Mouse (Mus musculus) macrophage (primary cell): ENCODE measurements around the gene Camk2g. TPM values are rescaled to one million over a fixed set of nuclear protein-coding genes. Genes with fewer than 3 reads are reported as not detected.
A peak's percentile ranks its signal among the peaks of the same experiment; 100 is the strongest.

Experiments used
- H3K27ac ChIP-seq: fragments of 350-480 bp; formaldehyde crosslinking; 2 replicates; pipeline ENCODE4 v1.9.0; 2021
- H3K36me3 ChIP-seq: fragments of 350-480 bp; formaldehyde crosslinking; 2 replicates; pipeline ENCODE4 v1.9.0; 2021; ENCODE audit errors: inconsistent target
- H3K4me3 ChIP-seq: fragments of 350-480 bp; formaldehyde crosslinking; 2 replicates; pipeline ENCODE4 v1.9.0; 2021; ENCODE audit errors: inconsistent target
- H3K79me2 ChIP-seq: fragments of 350-480 bp; formaldehyde crosslinking; 2 replicates; pipeline ENCODE4 v1.9.0; 2021; ENCODE audit errors: inconsistent target
- WGBS: methylation state at CpG from one replicate; pipeline ENCODE4 v1.1.7; 2026; ENCODE audit warnings: inconsistent platforms; ENCODE audit not compliant: missing documents; 5-methylcytosine and 5-hydroxymethylcytosine counted together
- polyA plus RNA-seq: library from polyadenylated mRNA; stranded (reverse); fragments of 250-400 nt; gene quantifications from 3 replicates; pipeline ENCODE4 v1.2.4, GENCODE M21; 2018; ENCODE audit warnings: inconsistent platforms
- total RNA-seq, 78 experiments: library from RNA; depleted of rRNA; stranded (reverse); fragments of 250-400 nt; gene quantifications; 1 replicate in 9 of 78; 2 replicates in 24 of 78; 3 replicates in 43 of 78; 4 replicates in 2 of 78; pipeline ENCODE4 v1.2.4; 2018; ENCODE audit warnings: inconsistent platforms in 56 of 78

Gene Camk2g
- total RNA-seq (2018; cell fraction: chromatin; rRNA removed) = 100 to 1,000 TPM in 3 of 26 experiments, 10 to 100 TPM in 23; 14.3 to 109 (median 64.6) TPM
- 10 to 100 TPM in 19 of 26 experiments, 1 to 10 TPM in 7; 4.5 to 18.4 (median 13.5) TPM for total RNA-seq (2018; cell fraction: cytosol; rRNA removed)
- 10 to 100 TPM in 25 of 26 experiments, 1 to 10 TPM in 1; 7.4 to 72.9 (median 29.9) TPM for total RNA-seq (2018; cell fraction: nucleus; rRNA removed)
- 12.2 to 24.7 TPM (median 16.2 TPM) in 3 replicates for polyA plus RNA-seq

DNA sequence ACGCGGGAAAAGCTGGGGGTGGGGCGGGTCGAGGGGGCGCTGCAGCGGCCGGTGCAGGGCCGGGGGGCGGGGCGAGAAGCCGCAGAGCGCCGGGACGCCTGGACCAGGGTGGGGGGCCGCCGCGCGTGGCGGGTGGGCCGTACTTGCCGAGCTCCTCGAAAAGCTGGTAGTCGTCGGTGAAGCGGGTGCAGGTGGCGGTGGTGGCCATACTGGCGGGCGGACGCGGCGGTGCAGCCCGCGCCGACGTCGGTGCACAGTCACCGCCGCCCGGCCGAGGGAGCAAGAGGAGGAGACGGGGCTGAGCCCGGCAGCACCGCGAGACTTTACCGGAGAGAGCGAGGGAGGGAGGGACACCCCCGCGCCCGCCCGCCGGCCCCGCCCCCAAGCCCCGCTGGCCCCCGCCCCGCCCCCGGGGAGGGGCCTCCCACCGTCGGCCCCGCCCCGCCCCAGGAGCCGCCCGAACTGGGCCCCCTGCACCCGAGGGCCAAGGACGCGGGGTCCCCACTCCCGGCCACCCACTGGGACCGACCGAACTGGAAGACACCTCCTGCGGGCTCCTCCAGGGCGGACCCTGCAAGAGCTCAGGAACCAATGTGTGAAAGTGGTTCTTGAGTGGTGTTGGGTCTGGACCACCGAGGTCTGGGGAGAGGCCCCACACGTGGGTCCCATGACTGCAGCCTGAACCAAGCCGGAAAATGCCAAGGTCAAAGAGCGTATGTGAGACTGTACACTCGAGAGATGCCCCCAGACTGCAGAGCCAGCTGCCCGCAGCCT is at the start of gene Camk2g:
Gene Camk2g (minus strand): TSS at position 331 of the 774 bp plus-strand sequence.
- Histone ChIP-seq H3K36me3 (peaks cover 17% of the 10 kb centered on the region), H3K4me3 (peak within 1 kb of the TSS; percentile 42), H3K27ac (peak within 1 kb of the TSS; percentile 19; the same call in 1 of the 2 replicates), H3K79me2 (peaks cover 40% of the 10 kb centered on the region)
- WGBS = under 1% methylated on average over 40 of the region's 76 CpGs

DNA sequence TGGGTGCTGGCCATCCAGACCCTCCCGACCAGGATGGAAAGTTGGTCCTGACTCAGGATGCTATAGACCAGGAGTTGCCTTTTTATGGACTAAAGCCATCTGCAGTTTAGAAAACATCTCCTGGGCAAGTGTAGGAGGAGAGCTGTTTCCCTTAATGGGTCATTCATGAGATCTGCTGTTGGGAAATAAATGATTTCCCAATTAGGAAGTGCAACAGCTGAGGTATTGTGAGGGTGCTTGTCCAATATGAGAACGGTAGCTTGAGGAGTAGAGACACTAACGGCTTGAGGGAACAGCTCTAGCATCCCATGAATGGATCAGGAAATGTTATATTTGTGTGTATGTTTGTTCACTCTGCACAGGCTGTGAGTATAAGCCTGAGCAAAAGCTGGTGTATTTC is 48.7 kb upstream of the Camk2g start:
- Histone ChIP-seq H3K79me2 (peaks cover 47% of the 10 kb centered on the region), H3K36me3 (peaks cover 12% of the 10 kb centered on the region; the same call in 1 of the 2 replicates), H3K27ac (peak overlapping the region; percentile 98), H3K4me3 (no peak overlapping the region)
- WGBS = 26% methylated on average over 3 of the region's 3 CpGs

DNA sequence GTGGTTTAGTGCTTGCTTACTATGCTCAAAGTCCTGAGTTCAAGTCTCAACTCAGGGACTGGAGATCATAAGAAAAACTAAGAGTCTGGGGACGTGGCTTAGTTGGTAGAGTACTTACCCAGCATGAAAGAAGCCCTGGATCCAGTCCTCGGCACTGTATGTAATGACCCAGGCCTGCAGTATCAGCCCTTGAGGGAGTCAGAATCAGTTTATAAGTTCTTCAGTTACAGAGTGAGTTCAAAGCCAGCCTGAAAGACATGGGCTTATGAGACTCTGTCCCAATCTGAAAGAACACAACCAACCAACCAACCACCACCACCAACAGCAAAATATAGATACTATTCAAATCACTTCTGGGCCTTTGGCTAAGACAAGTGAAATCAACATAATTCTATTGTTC is 47.6 kb upstream of the Camk2g start:
- Histone ChIP-seq H3K79me2 (peaks cover 58% of the 10 kb centered on the region), H3K36me3 (peaks cover 12% of the 10 kb centered on the region; the same call in 1 of the 2 replicates), H3K27ac (peak overlapping the region; percentile 98), H3K4me3 (peak overlapping the region; percentile 93; the same call in 1 of the 2 replicates)
- WGBS = 100% methylated on average over 2 of the region's 2 CpGs

GRCm38 (mm10) chr14:20837681-20838080 is 43.8 kb upstream of the Camk2g start:
- Histone ChIP-seq H3K4me3 (peak overlapping the region; percentile 93), H3K27ac (peak overlapping the region; percentile 98), H3K36me3 (peaks cover 12% of the 10 kb centered on the region; the same call in 1 of the 2 replicates), H3K79me2 (peaks cover 69% of the 10 kb centered on the region)
- WGBS = 92% methylated on average over 7 of the region's 7 CpGs

DNA sequence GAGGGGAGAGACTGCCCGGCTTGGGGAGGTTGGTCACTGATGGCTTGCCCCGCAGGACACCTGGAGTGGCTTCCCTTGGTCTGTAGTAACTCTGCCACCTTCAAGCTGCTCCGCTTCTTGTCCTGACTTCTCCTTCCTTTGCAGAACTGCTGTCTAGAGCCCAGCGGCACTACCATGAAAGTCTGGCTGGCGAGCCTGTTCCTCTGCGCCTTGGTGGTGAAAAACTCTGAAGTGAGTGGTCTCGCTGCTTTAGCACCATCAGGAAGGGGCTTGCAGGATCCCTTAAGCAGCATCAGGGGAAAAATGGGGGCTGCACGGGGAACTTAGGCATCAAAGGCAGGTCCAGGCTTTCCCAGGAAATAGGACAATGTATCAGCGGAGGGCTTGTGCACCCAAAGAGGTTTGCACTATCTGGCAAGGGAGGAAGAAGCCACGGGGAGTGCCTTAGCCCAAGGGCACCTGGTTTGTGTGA is 43.1 kb upstream of the Camk2g start:
- peak overlapping the region; percentile 98 for H3K27ac ChIP-seq
- WGBS = 8% methylated on average over 10 of the region's 10 CpGs
- peaks cover 66% of the 10 kb centered on the region for H3K79me2 ChIP-seq
- H3K4me3 ChIP-seq = peak overlapping the region; percentile 93
- peaks cover 12% of the 10 kb centered on the region; the same call in 1 of the 2 replicates for H3K36me3 ChIP-seq

GRCm38 (mm10) chr14:20836171-20836904 is 42.5 kb upstream of the Camk2g start, which contains the start of gene Plau:
Gene Plau (plus strand): TSS chr14:20836660.
- H3K27ac ChIP-seq = peak within 1 kb of the TSS; percentile 98
- H3K79me2 ChIP-seq = peaks cover 60% of the 10 kb centered on the region
- H3K36me3 ChIP-seq = peaks cover 11% of the 10 kb centered on the region; the same call in 1 of the 2 replicates
- H3K4me3 ChIP-seq = peak within 1 kb of the TSS; percentile 93
- 0% methylated on average over 31 of the region's 33 CpGs for WGBS

DNA sequence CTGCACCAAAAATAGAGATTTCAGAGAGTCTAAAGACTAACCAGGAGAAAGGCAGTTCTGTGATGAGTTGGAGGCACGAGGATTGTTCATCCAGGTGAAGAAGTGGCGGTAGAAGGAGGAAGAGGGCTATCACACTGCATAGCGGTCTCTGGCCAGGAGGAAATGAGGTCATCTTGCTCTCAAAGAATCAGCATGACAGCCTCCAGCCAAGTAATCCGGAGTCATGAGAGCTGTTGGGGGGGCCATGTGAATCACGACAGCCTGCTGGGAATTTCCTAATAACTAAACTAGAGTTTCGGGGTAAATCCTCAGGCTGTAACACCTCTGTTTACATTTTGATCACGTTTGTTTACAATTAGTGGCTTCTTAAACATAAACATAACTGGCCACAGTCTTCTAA is 40.2 kb upstream of the Camk2g start:
- WGBS = 30% methylated on average over 7 of the region's 7 CpGs
- Histone ChIP-seq H3K36me3 (no peaks in the 10 kb centered on the region), H3K27ac (peak overlapping the region; percentile 98), H3K79me2 (peaks cover 38% of the 10 kb centered on the region), H3K4me3 (no peak overlapping the region)

DNA sequence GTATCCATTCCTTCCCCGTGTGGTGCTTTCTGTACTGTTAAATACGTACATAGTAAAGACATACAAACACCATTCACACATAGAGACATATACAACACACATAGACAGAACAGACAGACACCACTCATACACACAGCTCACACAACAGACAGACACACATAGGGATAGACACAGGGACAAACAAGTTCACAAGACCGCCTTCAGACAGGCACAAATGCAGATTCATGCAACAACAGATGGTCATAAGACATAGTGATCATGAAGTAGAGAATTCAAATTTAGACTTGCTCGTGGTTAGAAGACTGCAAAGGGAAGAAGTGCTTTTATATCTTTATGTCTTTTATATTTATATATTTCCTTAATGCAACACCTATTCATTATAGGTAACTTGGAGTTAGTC is 39.6 kb upstream of the Camk2g start:
- no peaks in the 10 kb centered on the region for H3K36me3 ChIP-seq
- peaks cover 31% of the 10 kb centered on the region for H3K79me2 ChIP-seq
- H3K27ac ChIP-seq = peak overlapping the region; percentile 98
- no peak overlapping the region for H3K4me3 ChIP-seq
- WGBS = 78% methylated on average over 4 of the region's 4 CpGs

GRCm38 (mm10) chr14:20831915-20832314 is 38.0 kb upstream of the Camk2g start:
- H3K79me2 ChIP-seq = peaks cover 15% of the 10 kb centered on the region
- H3K36me3 ChIP-seq = no peaks in the 10 kb centered on the region
- WGBS = 77% methylated on average over 1 of the region's 1 CpGs
- H3K4me3 ChIP-seq = no peak overlapping the region
- H3K27ac ChIP-seq = peak overlapping the region; percentile 98

GRCm38 (mm10) chr14:20831141-20831910 is 37.4 kb upstream of the Camk2g start:
- no peaks in the 10 kb centered on the region for H3K36me3 ChIP-seq
- peak overlapping the region; percentile 98 for H3K27ac ChIP-seq
- WGBS = 90% methylated on average over 8 of the region's 9 CpGs
- peaks cover 9% of the 10 kb centered on the region for H3K79me2 ChIP-seq
- no peak overlapping the region for H3K4me3 ChIP-seq

DNA sequence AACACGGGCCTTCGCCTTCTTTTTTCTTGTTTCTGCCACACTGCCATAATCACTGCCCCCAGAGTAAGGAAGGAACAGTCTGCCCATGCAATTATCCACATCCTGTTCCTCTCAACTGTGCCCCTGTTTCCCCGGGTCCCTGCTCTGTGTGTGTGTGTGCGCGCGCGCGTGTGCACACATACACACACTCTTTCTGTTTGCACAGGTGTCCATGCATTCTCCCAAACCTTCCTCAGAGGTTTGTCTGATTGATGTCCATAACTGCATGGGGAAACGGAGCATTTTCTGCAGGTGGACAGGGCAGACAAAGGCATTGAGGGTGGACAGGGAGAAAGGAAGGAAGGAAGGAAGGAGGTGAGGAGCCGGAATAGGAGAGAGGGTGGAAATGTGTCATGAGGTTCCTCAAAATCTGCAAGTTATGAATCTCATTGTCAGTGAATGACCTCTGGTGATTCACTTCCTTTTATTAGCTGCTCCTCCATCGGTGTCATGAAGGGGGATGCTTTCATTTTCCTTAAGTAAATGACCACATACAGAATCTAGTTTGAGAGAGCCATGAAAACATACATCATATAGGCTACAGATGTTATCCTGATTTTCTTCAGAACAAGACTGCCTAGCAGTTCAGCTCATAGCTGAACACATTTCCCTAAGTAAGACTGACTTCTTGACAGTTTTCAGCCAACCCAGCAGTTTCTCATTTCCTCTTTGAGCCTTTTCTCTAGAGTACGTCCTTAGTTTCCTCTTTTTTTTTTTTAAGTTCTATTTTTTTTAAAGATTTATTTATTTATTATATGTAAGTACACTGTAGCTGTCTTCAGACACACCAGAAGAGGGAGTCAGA is 35.9 kb upstream of the Camk2g start:
- Histone ChIP-seq H3K36me3 (no peaks in the 10 kb centered on the region), H3K4me3 (peak overlapping the region; percentile 18), H3K27ac (peak overlapping the region; percentile 98), H3K79me2 (no peaks in the 10 kb centered on the region)
- 2% methylated on average over 11 of the region's 12 CpGs for WGBS

DNA sequence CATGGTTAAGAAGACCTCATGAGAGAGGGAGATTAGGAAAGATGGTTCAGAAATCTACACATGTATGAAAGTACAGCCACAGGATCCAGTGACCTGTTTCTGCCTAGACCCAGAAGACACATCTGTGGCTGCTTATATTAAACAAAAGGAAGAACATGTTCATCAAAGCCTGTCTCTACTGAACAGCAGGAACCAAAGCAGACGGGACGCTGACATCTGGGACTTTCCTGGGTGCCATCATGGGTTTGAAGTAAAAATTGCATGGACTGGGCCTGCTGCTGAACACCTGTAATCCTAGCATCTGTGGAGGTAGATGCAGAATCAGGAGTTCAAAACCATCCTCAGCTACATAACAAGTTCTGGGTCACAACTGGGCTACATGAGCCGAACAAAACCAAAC is 34.6 kb upstream of the Camk2g start:
- peak overlapping the region; percentile 98 for H3K27ac ChIP-seq
- H3K4me3 ChIP-seq = no peak overlapping the region
- no peaks in the 10 kb centered on the region for H3K79me2 ChIP-seq
- WGBS = 69% methylated on average over 3 of the region's 3 CpGs
- no peaks in the 10 kb centered on the region for H3K36me3 ChIP-seq

DNA sequence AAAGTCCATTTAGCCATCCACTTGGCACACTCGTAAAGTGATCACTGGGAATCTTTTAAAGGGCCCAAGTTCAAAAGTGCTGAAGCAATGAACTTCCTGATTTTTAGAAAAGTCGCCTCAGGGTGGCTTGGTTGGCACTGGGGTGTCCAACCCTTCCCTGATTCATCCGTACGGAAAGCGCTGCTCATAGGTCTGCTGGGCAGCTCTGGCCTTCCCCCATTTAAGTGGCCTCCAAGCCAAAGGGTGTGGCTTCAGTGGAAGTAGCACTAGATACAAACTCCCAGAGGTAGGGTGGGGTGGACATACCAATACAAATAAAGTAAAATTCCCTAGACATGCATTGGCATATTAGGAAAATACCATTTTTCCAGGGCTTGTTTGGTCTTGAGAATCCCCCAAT is 33.6 kb upstream of the Camk2g start:
- Histone ChIP-seq H3K36me3 (no peaks in the 10 kb centered on the region), H3K27ac (peak overlapping the region; percentile 98), H3K79me2 (no peaks in the 10 kb centered on the region), H3K4me3 (no peak overlapping the region)
- WGBS = 65% methylated on average over 5 of the region's 5 CpGs
